In the genomic region with DNA sequence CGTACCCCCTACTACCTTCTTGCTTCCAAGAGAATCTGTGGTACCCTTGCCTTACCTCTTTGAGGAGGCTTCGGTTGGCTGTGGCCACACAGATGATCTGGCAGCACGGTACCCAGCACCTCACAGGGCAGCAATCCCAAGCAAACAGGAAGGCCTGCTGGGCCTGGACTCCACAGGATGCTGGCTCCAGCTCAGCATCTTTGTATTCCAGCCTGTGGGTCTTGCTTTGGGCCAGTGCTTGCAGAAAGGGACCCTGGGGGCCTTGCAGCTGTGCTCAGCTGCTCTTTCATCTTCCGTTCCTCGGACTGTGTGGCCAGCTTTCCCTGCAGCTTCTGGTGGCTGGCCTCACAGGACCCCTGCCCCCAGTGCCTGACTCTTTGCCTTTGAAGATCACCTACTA, we compare ENCODE assay signal across 15 mouse cellular contexts. TPM values are rescaled to one million over a fixed set of nuclear protein-coding genes. Genes with fewer than 3 reads are reported as not detected.
A peak's percentile ranks its signal among the peaks of the same experiment; 100 is the strongest.
DNase-seq lines count a peak whose midpoint lies in the region; ATAC-seq and TF ChIP-seq lines count a peak whose summit lies in the region.
"Had no signal": no experiment of that assay in that cellular context is flagged by ENCODE, and none has a peak within 500 bp of the region (broad histone marks: within the 10 kb centered on the region; RNA-seq: fewer than 3 reads in every experiment).

No protein-coding gene starts in this region.

- H3K27ac ChIP-seq in forebrain, embryonic 13.5 days = no peak overlapping the region; the same call in 1 of the 2 replicates
- no peak overlapping the region for H3K27ac ChIP-seq in forebrain, embryonic 14.5 days (ENCODE audit: low read depth, low read length)
- peak overlapping the region; percentile 42; the same call in 1 of the 2 replicates for H3K27ac ChIP-seq in midbrain, embryonic 10.5 days (replicated peaks)
- no peak overlapping the region for H3K27ac ChIP-seq in midbrain, postnatal 0 days (ENCODE audit: low read depth, low read length)
- H3K27ac ChIP-seq in limb, embryonic 10.5 days = peak overlapping the region; percentile 70
- H3K27ac ChIP-seq: heart, embryonic 10.5 days had no signal

- WGBS in forebrain, embryonic 13.5 days = 37% methylated on average over 5 of the region's 5 CpGs
- WGBS in forebrain, embryonic 14.5 days = 38% methylated on average over 5 of the region's 5 CpGs
- 32% methylated on average over 5 of the region's 5 CpGs for WGBS in midbrain, embryonic 10.5 days
- 28% methylated on average over 5 of the region's 5 CpGs for WGBS in midbrain, postnatal 0 days
- 23% methylated on average over 5 of the region's 5 CpGs for WGBS in limb, embryonic 10.5 days

- H3K4me2 ChIP-seq in forebrain, embryonic 13.5 days = no peak overlapping the region
- no peak overlapping the region for H3K4me2 ChIP-seq in forebrain, embryonic 14.5 days (ENCODE audit: low read length)
- no peak overlapping the region for H3K4me2 ChIP-seq in midbrain, postnatal 0 days (ENCODE audit: low read depth, low read length, poor library complexity, severe bottlenecking)

- no peak for ATAC-seq in forebrain, embryonic 13.5 days
- ATAC-seq in forebrain, embryonic 14.5 days = no peak
- ATAC-seq in midbrain, postnatal 0 days (ENCODE audit: low FRiP score) = no peak
- no peak for ATAC-seq in CD4-positive, CD25-positive, alpha-beta regulatory T cell, adult 4 months
- ATAC-seq: inflammation-experienced regulatory T-cells, adult 6 months had no signal

- no peaks in the 10 kb centered on the region for H3K27me3 ChIP-seq in forebrain, embryonic 13.5 days
- H3K27me3 ChIP-seq in forebrain, embryonic 14.5 days (replicated peaks; ENCODE audit: control insufficient read depth, insufficient read depth, low read length) = no peaks in the 10 kb centered on the region
- peaks cover 11% of the 10 kb centered on the region for H3K27me3 ChIP-seq in midbrain, embryonic 10.5 days (ENCODE audit: low read depth, poor library complexity, severe bottlenecking)
- no peaks in the 10 kb centered on the region for H3K27me3 ChIP-seq in midbrain, postnatal 0 days (ENCODE audit: insufficient read depth, low read length)
- peaks cover 18% of the 10 kb centered on the region for H3K27me3 ChIP-seq in limb, embryonic 10.5 days (ENCODE audit: low read depth, poor library complexity, severe bottlenecking)

- peaks cover 37% of the 10 kb centered on the region for H3K4me1 ChIP-seq in forebrain, embryonic 13.5 days
- peaks cover 19% of the 10 kb centered on the region for H3K4me1 ChIP-seq in forebrain, embryonic 14.5 days (ENCODE audit: control insufficient read depth, insufficient read depth, low read length)
- H3K4me1 ChIP-seq in midbrain, embryonic 10.5 days = peaks cover 49% of the 10 kb centered on the region
- H3K4me1 ChIP-seq in midbrain, postnatal 0 days (ENCODE audit: insufficient read depth, low read length) = peaks cover 12% of the 10 kb centered on the region; the same call in 1 of the 2 replicates
- peaks cover 59% of the 10 kb centered on the region for H3K4me1 ChIP-seq in limb, embryonic 10.5 days

- TF ChIP-seq CTCF in midbrain, postnatal 0 days (IDR thresholded peaks at IDR 0.05) = no peak

- 0 out of 2 replicates have a peak overlapping the region, but pooled peaks have one; percentile 9 for H3K9ac ChIP-seq in forebrain, embryonic 13.5 days
- no peak overlapping the region for H3K9ac ChIP-seq in forebrain, embryonic 14.5 days (ENCODE audit: low read length)
- no peak overlapping the region for H3K9ac ChIP-seq in midbrain, postnatal 0 days (replicated peaks; ENCODE audit: low read length, poor library complexity, severe bottlenecking)

- peaks cover 33% of the 10 kb centered on the region for H3K36me3 ChIP-seq in forebrain, embryonic 13.5 days (ENCODE audit: poor library complexity, severe bottlenecking)
- H3K36me3 ChIP-seq in forebrain, embryonic 14.5 days (ENCODE audit: control insufficient read depth, insufficient read depth, low read length) = peaks cover 29% of the 10 kb centered on the region
- peaks cover 26% of the 10 kb centered on the region for H3K36me3 ChIP-seq in midbrain, embryonic 10.5 days
- H3K36me3 ChIP-seq in midbrain, postnatal 0 days (ENCODE audit: insufficient read depth, low read length) = peaks cover 25% of the 10 kb centered on the region
- H3K36me3 ChIP-seq in limb, embryonic 10.5 days = peaks cover 18% of the 10 kb centered on the region

- no peaks in the 10 kb centered on the region for H3K9me3 ChIP-seq in forebrain, embryonic 13.5 days (replicated peaks)
- no peaks in the 10 kb centered on the region for H3K9me3 ChIP-seq in forebrain, embryonic 14.5 days (replicated peaks; ENCODE audit: control insufficient read depth, low read length)
- no peaks in the 10 kb centered on the region for H3K9me3 ChIP-seq in midbrain, embryonic 10.5 days (replicated peaks)
- H3K9me3 ChIP-seq in midbrain, postnatal 0 days (ENCODE audit: low read length) = no peaks in the 10 kb centered on the region
- H3K9me3 ChIP-seq in limb, embryonic 10.5 days (replicated peaks) = no peaks in the 10 kb centered on the region
- H3K9me3 ChIP-seq: heart, embryonic 10.5 days had no signal

- no peak overlapping the region for H3K4me3 ChIP-seq in forebrain, embryonic 13.5 days
- H3K4me3 ChIP-seq in forebrain, embryonic 14.5 days (ENCODE audit: low read depth, low read length) = no peak overlapping the region
- H3K4me3 ChIP-seq in midbrain, embryonic 10.5 days = no peak overlapping the region
- H3K4me3 ChIP-seq in midbrain, postnatal 0 days (ENCODE audit: low read depth, low read length) = no peak overlapping the region
- no peak overlapping the region for H3K4me3 ChIP-seq in limb, embryonic 10.5 days
- H3K4me3 ChIP-seq: heart, embryonic 10.5 days had no signal

- DNase-seq in forebrain, embryonic 14.5 days (ENCODE audit: low spot score) = no peak
- no peak for DNase-seq in midbrain, embryonic 10.5 days (ENCODE audit: low spot score)
- DNase-seq in midbrain, postnatal 0 days (ENCODE audit: low spot score) = no peak
- peak; percentile 75 for DNase-seq in cerebellum, adult 9-10 months
- no peak for DNase-seq in limb, embryonic 10.5 days (ENCODE audit: low spot score)
- no peak for DNase-seq in adrenal gland, postnatal 25 days
- DNase-seq: kidney, postnatal 14 days; lung, adult 2 months; right cerebral cortex, adult 18-20 months; thymus, postnatal 4 days had no signal

RNA-seq across cellular contexts. Expression of a gene that starts 7.0 kb away (rescaled TPM):
- 32.5 and 35.4 TPM in 2 replicates for polyA plus RNA-seq in forebrain, embryonic 13.5 days (2015; fragmentation: Nextera tagmentation; extraction: Ambion mirVana)
- polyA plus RNA-seq in forebrain, embryonic 14.5 days (2014; fragmentation: Nextera tagmentation; extraction: Ambion mirVana) = 51.5 and 55.5 TPM in 2 replicates
- polyA plus RNA-seq in midbrain, embryonic 10.5 days (2016; fragmentation: Nextera tagmentation; extraction: Ambion mirVana) = 8.8 and 11.3 TPM in 2 replicates
- 152 and 173 TPM in 2 replicates for total RNA-seq in midbrain, postnatal 0 days (2014; rRNA removed)
- 70.9 and 75.9 TPM in 2 replicates for polyA plus RNA-seq in midbrain, postnatal 0 days (2015; fragmentation: Nextera tagmentation; extraction: Ambion mirVana)
- 2.7 and 3.8 TPM in 2 replicates for polyA plus RNA-seq in limb, embryonic 10.5 days (2016; fragmentation: Nextera tagmentation; extraction: Ambion mirVana)
- polyA plus RNA-seq in CD4-positive, CD25-positive, alpha-beta regulatory T cell, adult 4 months (2017; shearing (Covaris generic)) = under 1 TPM; 0.34 to 0.59 TPM
- total RNA-seq in adrenal gland, postnatal 25 days (2021) = 14.8 and 17.6 TPM in 2 replicates

RNA-seq across cellular contexts. Expression of a gene that starts 17.4 kb away (rescaled TPM):
- polyA plus RNA-seq in forebrain, embryonic 13.5 days (2015; fragmentation: Nextera tagmentation; extraction: Ambion mirVana) = 101 and 104 TPM in 2 replicates
- polyA plus RNA-seq in forebrain, embryonic 14.5 days (2014; fragmentation: Nextera tagmentation; extraction: Ambion mirVana) = 112 and 126 TPM in 2 replicates
- 136 and 148 TPM in 2 replicates for polyA plus RNA-seq in midbrain, embryonic 10.5 days (2016; fragmentation: Nextera tagmentation; extraction: Ambion mirVana)
- 40.0 and 40.3 TPM in 2 replicates for total RNA-seq in midbrain, postnatal 0 days (2014; rRNA removed)
- polyA plus RNA-seq in midbrain, postnatal 0 days (2015; fragmentation: Nextera tagmentation; extraction: Ambion mirVana) = 72.3 and 84.6 TPM in 2 replicates
- polyA plus RNA-seq in limb, embryonic 10.5 days (2016; fragmentation: Nextera tagmentation; extraction: Ambion mirVana) = 148 and 173 TPM in 2 replicates
- 10 to 100 TPM; 59.3 to 62.4 TPM for polyA plus RNA-seq in CD4-positive, CD25-positive, alpha-beta regulatory T cell, adult 4 months (2017; shearing (Covaris generic))
- 49.8 and 56.3 TPM in 2 replicates for total RNA-seq in adrenal gland, postnatal 25 days (2021)

RNA-seq across cellular contexts. Expression of a gene that starts 17.5 kb away (rescaled TPM):
- 13.2 and 14.5 TPM in 2 replicates for polyA plus RNA-seq in forebrain, embryonic 13.5 days (2015; fragmentation: Nextera tagmentation; extraction: Ambion mirVana)
- 11.9 and 15.2 TPM in 2 replicates for polyA plus RNA-seq in forebrain, embryonic 14.5 days (2014; fragmentation: Nextera tagmentation; extraction: Ambion mirVana)
- polyA plus RNA-seq in midbrain, embryonic 10.5 days (2016; fragmentation: Nextera tagmentation; extraction: Ambion mirVana) = 12.8 and 16.8 TPM in 2 replicates
- total RNA-seq in midbrain, postnatal 0 days (2014; rRNA removed) = 61.9 and 69.4 TPM in 2 replicates
- polyA plus RNA-seq in midbrain, postnatal 0 days (2015; fragmentation: Nextera tagmentation; extraction: Ambion mirVana) = 21.1 and 21.9 TPM in 2 replicates
- polyA plus RNA-seq in limb, embryonic 10.5 days (2016; fragmentation: Nextera tagmentation; extraction: Ambion mirVana) = 14.1 and 18.5 TPM in 2 replicates
- polyA plus RNA-seq in CD4-positive, CD25-positive, alpha-beta regulatory T cell, adult 4 months (2017; shearing (Covaris generic)) = 1 to 10 TPM; 1.4 to 1.7 TPM
- total RNA-seq in adrenal gland, postnatal 25 days (2021) = 45.9 and 74.4 TPM in 2 replicates

RNA-seq across cellular contexts. Expression of a gene that starts 31.9 kb away (rescaled TPM):
- polyA plus RNA-seq in forebrain, embryonic 13.5 days (2015; fragmentation: Nextera tagmentation; extraction: Ambion mirVana) = 146 and 165 TPM in 2 replicates
- 97.6 and 109 TPM in 2 replicates for polyA plus RNA-seq in forebrain, embryonic 14.5 days (2014; fragmentation: Nextera tagmentation; extraction: Ambion mirVana)
- 216 and 221 TPM in 2 replicates for polyA plus RNA-seq in midbrain, embryonic 10.5 days (2016; fragmentation: Nextera tagmentation; extraction: Ambion mirVana)
- 403 and 430 TPM in 2 replicates for total RNA-seq in midbrain, postnatal 0 days (2014; rRNA removed)
- polyA plus RNA-seq in midbrain, postnatal 0 days (2015; fragmentation: Nextera tagmentation; extraction: Ambion mirVana) = 102 and 118 TPM in 2 replicates
- polyA plus RNA-seq in limb, embryonic 10.5 days (2016; fragmentation: Nextera tagmentation; extraction: Ambion mirVana) = 267 and 277 TPM in 2 replicates
- 10 to 100 TPM; 56.0 to 66.6 TPM for polyA plus RNA-seq in CD4-positive, CD25-positive, alpha-beta regulatory T cell, adult 4 months (2017; shearing (Covaris generic))
- total RNA-seq in adrenal gland, postnatal 25 days (2021) = 337 and 368 TPM in 2 replicates

RNA-seq across cellular contexts. Expression of a gene that starts 32.9 kb away (rescaled TPM):
- polyA plus RNA-seq in forebrain, embryonic 13.5 days (2015; fragmentation: Nextera tagmentation; extraction: Ambion mirVana) = 1.8 and 2.8 TPM in 2 replicates
- polyA plus RNA-seq in forebrain, embryonic 14.5 days (2014; fragmentation: Nextera tagmentation; extraction: Ambion mirVana) = 2.6 and 3.8 TPM in 2 replicates
- 1.5 and 2.0 TPM in 2 replicates for polyA plus RNA-seq in midbrain, embryonic 10.5 days (2016; fragmentation: Nextera tagmentation; extraction: Ambion mirVana)
- total RNA-seq in midbrain, postnatal 0 days (2014; rRNA removed) = 17.1 and 18.1 TPM in 2 replicates
- 4.1 TPM in 2 replicates for polyA plus RNA-seq in midbrain, postnatal 0 days (2015; fragmentation: Nextera tagmentation; extraction: Ambion mirVana)
- 0.41 and 1.6 TPM in 2 replicates for polyA plus RNA-seq in limb, embryonic 10.5 days (2016; fragmentation: Nextera tagmentation; extraction: Ambion mirVana)
- polyA plus RNA-seq in CD4-positive, CD25-positive, alpha-beta regulatory T cell, adult 4 months (2017; shearing (Covaris generic)) = not detected
- total RNA-seq in adrenal gland, postnatal 25 days (2021) = 8.1 and 13.5 TPM in 2 replicates
- total RNA-seq: megakaryocyte, adult 5-6 weeks had no signal
- polyA plus RNA-seq: inflammation-experienced regulatory T-cells, adult 6 months had no signal

Comparison
In these comparisons a context has a peak if more than half of its experiments do, and no peak if none do; other contexts are left out.
1. H3K27ac ChIP-seq: peak in midbrain, embryonic 10.5 days (single experiment) and limb, embryonic 10.5 days (single experiment); none in forebrain, embryonic 13.5 days (single experiment), forebrain, embryonic 14.5 days (single experiment) and midbrain, postnatal 0 days (single experiment).